Mouse (Mus musculus) kidney, adult 2 months (tissue): Measurements from ENCODE around the gene Ppfia4. TPM values are rescaled to one million over a fixed set of nuclear protein-coding genes. Genes with fewer than 3 reads are reported as not detected.

Experiments
- DNase-seq: peaks from one replicate; pipeline ENCODE4 v3.0.0; 2021
- H3K27ac ChIP-seq: fragments of 200-500 bp; 2 replicates; pipeline ENCODE4 v1.5.1; 2012; ENCODE audit warnings: low read depth, low read length, control low read depth, inconsistent platforms; ENCODE audit not compliant: insufficient read depth
- H3K27me3 ChIP-seq: fragments of 200-500 bp; replicated peaks from 2 replicates; pipeline ENCODE4 v1.6.1; 2012; ENCODE audit warnings: mild to moderate bottlenecking, moderate library complexity, low read length, inconsistent platforms; ENCODE audit not compliant: control insufficient read depth, insufficient read depth
- H3K36me3 ChIP-seq: fragments of 200-500 bp; 2 replicates; pipeline ENCODE4 v1.6.1; 2012; ENCODE audit warnings: mild to moderate bottlenecking, moderate library complexity, low read length, inconsistent platforms; ENCODE audit not compliant: control insufficient read depth, insufficient read depth
- H3K4me1 ChIP-seq: fragments of 200-500 bp; 2 replicates; pipeline ENCODE4 v1.6.1; 2011; ENCODE audit warnings: low read length; ENCODE audit not compliant: control insufficient read depth, insufficient read depth
- H3K4me3 ChIP-seq: fragments of 200-500 bp; 2 replicates; pipeline ENCODE4 v1.5.1; 2011; ENCODE audit warnings: mild to moderate bottlenecking, low read depth, low read length, control low read depth; ENCODE audit not compliant: insufficient read depth
- CTCF ChIP-seq: fragments of 200-500 bp; conservative IDR thresholded peaks from 2 replicates; pipeline ENCODE4 v1.5.1; 2011; ENCODE audit warnings: low read depth, mild to moderate bottlenecking, control low read depth, low read length, moderate library complexity, mixed read lengths; ENCODE audit not compliant: insufficient read depth, insufficient read length
- POLR2A ChIP-seq: fragments of 200-500 bp; IDR thresholded peaks from one replicate; pipeline ENCODE4 v1.6.1; 2011; ENCODE audit warnings: low read depth, low read length, control low read depth
- WGBS: fragments of 180-500 bp; shearing (Covaris S2); methylation state at CpG from one replicate; pipeline ENCODE4 v1.1.7; 2018; 5-methylcytosine and 5-hydroxymethylcytosine counted together
- polyA plus RNA-seq: library from polyadenylated mRNA; depleted of rRNA; stranded (reverse); fragments of >200 nt; gene quantifications from 2 replicates; pipeline ENCODE4 v1.2.3, GENCODE M21; 2012

Ppfia4 gene
- polyA plus RNA-seq, 1 experiment, result 4.2 TPM

- DNase-seq, result no peak
- WGBS, result 97% methylated on average over 3 of the region's 3 CpGs
- no peak for TF ChIP-seq CTCF
- no peak for TF ChIP-seq POLR2A
- Histone ChIP-seq H3K4me1 (no peaks in the 10 kb centered on the region), H3K27me3 (no peaks in the 10 kb centered on the region), H3K36me3 (no peaks in the 10 kb centered on the region), H3K4me3 (no peak overlapping the region), H3K27ac (no peak overlapping the region)
Observed at GRCm38 (mm10) chr1:134310729-134311128, 22.0 kb downstream of the Ppfia4 start.

- Histone ChIP-seq H3K27ac (no peak overlapping the region), H3K4me3 (no peak overlapping the region), H3K36me3 (no peaks in the 10 kb centered on the region), H3K27me3 (no peaks in the 10 kb centered on the region), H3K4me1 (no peaks in the 10 kb centered on the region)
- no peak for TF ChIP-seq CTCF
- no peak for TF ChIP-seq POLR2A
- no peak for DNase-seq
- 76% methylated on average over 2 of the region's 2 CpGs for WGBS
Observed at GRCm38 (mm10) chr1:134310291-134310690, 22.4 kb downstream of the Ppfia4 start.

GRCm38 (mm10) chr1:134307409-134307808 is 25.3 kb downstream of the Ppfia4 start:
- H3K4me3 ChIP-seq, result no peak overlapping the region
- TF ChIP-seq CTCF, result no peak
- TF ChIP-seq POLR2A, result no peak
- WGBS, result 55% methylated on average over 10 of the region's 10 CpGs
- H3K27me3 ChIP-seq, result no peaks in the 10 kb centered on the region
- no peaks in the 10 kb centered on the region for H3K4me1 ChIP-seq
- no peak overlapping the region for H3K27ac ChIP-seq
- DNase-seq, result no peak
- H3K36me3 ChIP-seq, result no peaks in the 10 kb centered on the region

GRCm38 (mm10) chr1:134304940-134305339 is 27.8 kb downstream of the Ppfia4 start:
- H3K27ac ChIP-seq, result no peak overlapping the region
- no peak overlapping the region for H3K4me3 ChIP-seq
- no peaks in the 10 kb centered on the region for H3K36me3 ChIP-seq
- WGBS, result 88% methylated on average over 9 of the region's 9 CpGs
- TF ChIP-seq POLR2A (no peak), CTCF (no peak)
- H3K4me1 ChIP-seq, result no peaks in the 10 kb centered on the region
- H3K27me3 ChIP-seq, result no peaks in the 10 kb centered on the region
- no peak for DNase-seq

- 52% methylated on average over 8 of the region's 8 CpGs for WGBS
- H3K27me3 ChIP-seq, result no peaks in the 10 kb centered on the region
- TF ChIP-seq CTCF (no peak), POLR2A (no peak)
- peak overlapping the region; percentile 61 for H3K27ac ChIP-seq
- no peaks in the 10 kb centered on the region for H3K36me3 ChIP-seq
- H3K4me1 ChIP-seq, result no peaks in the 10 kb centered on the region
- no peak overlapping the region for H3K4me3 ChIP-seq
- DNase-seq, result peak; percentile 69
Observed at GRCm38 (mm10) chr1:134302568-134303238, 30.0 kb downstream of the Ppfia4 start.

- Histone ChIP-seq H3K27me3 (no peaks in the 10 kb centered on the region), H3K27ac (no peak overlapping the region), H3K4me1 (no peaks in the 10 kb centered on the region; the same call in 1 of the 2 replicates), H3K4me3 (peak overlapping the region; percentile 62), H3K36me3 (no peaks in the 10 kb centered on the region)
- WGBS, result 8% methylated on average over 58 of the region's 59 CpGs
- TF ChIP-seq POLR2A (no peak), CTCF (no peak)
- no peak for DNase-seq
Observed at GRCm38 (mm10) chr1:134298636-134299411, 33.9 kb downstream of the Ppfia4 start.

GRCm38 (mm10) chr1:134297265-134297664 is 35.5 kb downstream of the Ppfia4 start:
- DNase-seq, result no peak
- 96% methylated on average over 8 of the region's 8 CpGs for WGBS
- no peaks in the 10 kb centered on the region; the same call in 1 of the 2 replicates for H3K4me1 ChIP-seq
- TF ChIP-seq POLR2A (no peak), CTCF (no peak)
- H3K27ac ChIP-seq, result no peak overlapping the region
- H3K36me3 ChIP-seq, result no peaks in the 10 kb centered on the region
- H3K4me3 ChIP-seq, result no peak overlapping the region
- H3K27me3 ChIP-seq, result no peaks in the 10 kb centered on the region
